In the genomic region with DNA sequence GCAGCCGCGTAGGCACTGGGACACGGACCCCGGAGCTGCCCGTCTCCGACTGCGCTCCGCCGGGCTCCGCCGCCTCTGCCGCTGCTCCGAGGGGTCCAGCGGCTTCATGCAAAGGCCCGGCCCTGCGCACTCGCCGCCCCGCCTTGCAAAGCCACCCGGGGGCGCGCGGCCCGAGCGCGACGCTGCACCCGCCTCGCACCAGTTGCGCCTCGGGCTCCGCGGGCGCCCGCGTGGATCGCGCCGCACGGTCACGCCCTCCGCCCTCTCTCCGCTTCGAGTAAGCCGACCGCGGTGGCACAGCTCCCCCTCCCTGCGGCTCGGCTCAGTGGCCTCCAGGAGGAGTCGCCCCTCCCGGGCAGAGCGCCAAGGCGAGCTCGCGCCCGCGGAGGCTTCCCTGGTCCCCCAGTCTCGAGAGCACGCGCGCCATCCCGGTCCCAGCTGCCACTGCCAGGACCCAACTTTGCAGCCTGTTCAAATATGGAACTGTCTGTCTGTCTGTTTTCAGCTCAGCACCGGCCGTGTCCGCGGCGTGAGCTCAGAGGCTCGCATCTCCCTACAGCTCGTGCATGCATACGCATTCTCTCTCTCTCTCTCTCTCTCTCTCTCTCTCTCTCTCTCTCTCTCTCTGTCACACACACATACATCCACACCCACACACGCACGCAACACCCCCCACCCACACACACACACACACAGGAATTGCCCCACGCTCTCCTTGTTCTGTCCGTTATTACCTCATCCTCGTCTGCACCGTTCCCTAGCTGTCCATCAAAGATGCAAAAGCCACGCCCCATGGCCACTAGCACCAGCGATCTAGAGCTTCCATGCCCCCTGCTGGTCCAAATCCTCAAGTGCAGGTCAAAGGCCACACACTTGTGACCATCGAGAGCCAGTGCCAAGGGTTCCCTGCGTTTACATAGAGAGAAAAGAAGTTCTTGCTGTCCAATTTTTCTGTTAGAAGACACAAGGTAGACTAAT, we compare ENCODE assay signal across 8 mouse cellular contexts. TPM values are rescaled to one million over a fixed set of nuclear protein-coding genes. Genes with fewer than 3 reads are reported as not detected.
DNase-seq lines count a peak whose midpoint lies in the region; ATAC-seq lines count a peak whose summit lies in the region.

Gene Dtx4 (minus strand): TSS at position 85 of the 978 bp plus-strand sequence.

- H3K4me1 ChIP-seq in hindbrain, embryonic 13.5 days (replicated peaks): peaks cover 31% of the 10 kb centered on the region

- H3K27ac ChIP-seq in hindbrain, embryonic 13.5 days: peak within 1 kb of the TSS; percentile 97

- H3K4me2 ChIP-seq in hindbrain, embryonic 13.5 days: peak within 1 kb of the TSS; percentile 75

- DNase-seq in NIH3T3 (ENCODE audit: low read depth): peak; percentile 98
- DNase-seq in cerebellum, postnatal 10 days: peak; percentile 96 to 98
- peak; percentile 90 to 92 for DNase-seq in frontal cortex, postnatal 14 days (ENCODE audit: low spot score in 2 of 2)
- peak; percentile 89 to 96 for DNase-seq in layer of hippocampus, postnatal 25 days (ENCODE audit: extremely low spot score in 1 of 2, low spot score in 1 of 2)
- peak; percentile 95 for DNase-seq in lung, postnatal 25 days (ENCODE audit: low spot score)
- DNase-seq in retina, embryonic 14.5 days (ENCODE audit: low spot score): peak; percentile 99
- DNase-seq in thymus, postnatal 4 days: peak; percentile 95

- no peaks in the 10 kb centered on the region for H3K36me3 ChIP-seq in hindbrain, embryonic 13.5 days

- H3K9ac ChIP-seq in hindbrain, embryonic 13.5 days: peak within 1 kb of the TSS; percentile 99

- H3K27me3 ChIP-seq in hindbrain, embryonic 13.5 days: no peaks in the 10 kb centered on the region

- ATAC-seq in hindbrain, embryonic 13.5 days (ENCODE audit: low FRiP score): peak; percentile 93

- no peaks in the 10 kb centered on the region for H3K9me3 ChIP-seq in hindbrain, embryonic 13.5 days

- peak within 1 kb of the TSS; percentile 95 for H3K4me3 ChIP-seq in hindbrain, embryonic 13.5 days

- WGBS in hindbrain, embryonic 13.5 days: under 1% methylated on average over 69 of the region's 80 CpGs

RNA-seq across cellular contexts. Expression of gene Dtx4, which starts in this region (rescaled TPM):
- 34.8 and 36.8 TPM in 2 replicates for polyA plus RNA-seq in hindbrain, embryonic 13.5 days (2015; fragmentation: Nextera tagmentation; extraction: Ambion mirVana)
- total RNA-seq in layer of hippocampus, postnatal 25 days (2021): 10 to 100 TPM; 32.8 to 34.8 TPM

Comparison
In these comparisons a context has a peak if more than half of its experiments do, and no peak if none do; other contexts are left out.
1. Peak in every context shown above with its lines: DNase-seq, ATAC-seq, H3K4me3 ChIP-seq and H3K27ac ChIP-seq.